Mouse (Mus musculus): Measurements from ENCODE around the gene Ppan. TPM values are rescaled to one million over a fixed set of nuclear protein-coding genes. Genes with fewer than 3 reads are reported as not detected.

The Ppan gene
- polyA plus RNA-seq, 2 experiments = 82.7 to 147 TPM

- no peaks in the 10 kb centered on the region for H3K27me3 ChIP-seq (ENCODE audit: control insufficient read depth, insufficient read depth, low read length)
- H3K4me3 ChIP-seq (replicated peaks; ENCODE audit: low read length) = no peak overlapping the region
- no peak overlapping the region for H3K4me2 ChIP-seq (replicated peaks; ENCODE audit: low read depth, low read length, severe bottlenecking)
- H3K27ac ChIP-seq (replicated peaks; ENCODE audit: low read depth, low read length) = no peak overlapping the region
- no peak for TF ChIP-seq POLR2A (IDR thresholded peaks at IDR 0.05; ENCODE audit: borderline replicate concordance, extremely low read depth, insufficient read depth, insufficient read length)
- H3K9me3 ChIP-seq (ENCODE audit: control insufficient read depth, low read length) = no peaks in the 10 kb centered on the region
- ATAC-seq (ENCODE audit: low FRiP score, low read depth) (no peak), DNase-seq (ENCODE audit: low spot score) (no peak)
- no peak overlapping the region for H3K9ac ChIP-seq (ENCODE audit: low read depth, low read length, severe bottlenecking)
- H3K4me1 ChIP-seq (ENCODE audit: control insufficient read depth, insufficient read depth, low read length) = no peaks in the 10 kb centered on the region
- H3K36me3 ChIP-seq (ENCODE audit: control insufficient read depth, insufficient read depth, low read length) = no peaks in the 10 kb centered on the region
- 60% methylated on average over 23 of the region's 23 CpGs for WGBS
These were observed 12.8 kb upstream of the Ppan start for GRCm38 (mm10) chr9:20875021-20875790.

GRCm38 (mm10) chr9:20876318-20877117, 11.5 kb upstream of the Ppan start:
- no peak overlapping the region for H3K4me3 ChIP-seq (replicated peaks; ENCODE audit: low read length)

GRCm38 (mm10) chr9:20877118-20878040, 10.6 kb upstream of the Ppan start:
- H3K27ac ChIP-seq (replicated peaks; ENCODE audit: low read depth, low read length) = 0 out of 2 replicates have a peak overlapping the region, but pooled peaks have one; percentile 88
- ATAC-seq (ENCODE audit: low FRiP score, low read depth) (no peak; the same call in 1 of the 2 replicates), DNase-seq (ENCODE audit: low spot score) (no peak)
- TF ChIP-seq POLR2A (IDR thresholded peaks at IDR 0.05; ENCODE audit: borderline replicate concordance, extremely low read depth, insufficient read depth, insufficient read length) = no peak; the same call in 1 of the 2 replicates
- no peaks in the 10 kb centered on the region for H3K9me3 ChIP-seq (ENCODE audit: control insufficient read depth, low read length)
- WGBS = 36% methylated on average over 14 of the region's 14 CpGs
- H3K36me3 ChIP-seq (ENCODE audit: control insufficient read depth, insufficient read depth, low read length) = no peaks in the 10 kb centered on the region
- no peaks in the 10 kb centered on the region for H3K4me1 ChIP-seq (ENCODE audit: control insufficient read depth, insufficient read depth, low read length)
- peak overlapping the region; percentile 29; the same call in 1 of the 2 replicates for H3K9ac ChIP-seq (ENCODE audit: low read depth, low read length, severe bottlenecking)
- H3K4me3 ChIP-seq (replicated peaks; ENCODE audit: low read length) = peak overlapping the region; percentile 45
- H3K27me3 ChIP-seq (ENCODE audit: control insufficient read depth, insufficient read depth, low read length) = no peaks in the 10 kb centered on the region
- peak overlapping the region; percentile 84 for H3K4me2 ChIP-seq (replicated peaks; ENCODE audit: low read depth, low read length, severe bottlenecking)

More at GRCm38 (mm10) chr9:20876318-20877117, 11.5 kb upstream of the Ppan start:
- Histone ChIP-seq H3K27ac (replicated peaks; ENCODE audit: low read depth, low read length) (no peak overlapping the region), H3K27me3 (ENCODE audit: control insufficient read depth, insufficient read depth, low read length) (no peaks in the 10 kb centered on the region), H3K4me1 (ENCODE audit: control insufficient read depth, insufficient read depth, low read length) (no peaks in the 10 kb centered on the region), H3K36me3 (ENCODE audit: control insufficient read depth, insufficient read depth, low read length) (no peaks in the 10 kb centered on the region), H3K9me3 (ENCODE audit: control insufficient read depth, low read length) (no peaks in the 10 kb centered on the region), H3K9ac (ENCODE audit: low read depth, low read length, severe bottlenecking) (no peak overlapping the region), H3K4me2 (replicated peaks; ENCODE audit: low read depth, low read length, severe bottlenecking) (no peak overlapping the region)
- 62% methylated on average over 9 of the region's 9 CpGs for WGBS
- no peak for TF ChIP-seq POLR2A (IDR thresholded peaks at IDR 0.05; ENCODE audit: borderline replicate concordance, extremely low read depth, insufficient read depth, insufficient read length)
- DNase-seq (ENCODE audit: low spot score) (no peak), ATAC-seq (ENCODE audit: low FRiP score, low read depth) (no peak)

- ATAC-seq (ENCODE audit: low FRiP score, low read depth) (peak; percentile 95), DNase-seq (ENCODE audit: low spot score) (peak; percentile 98)
- Histone ChIP-seq H3K4me3 (replicated peaks; ENCODE audit: low read length) (peak overlapping the region; percentile 45), H3K9me3 (ENCODE audit: control insufficient read depth, low read length) (no peaks in the 10 kb centered on the region), H3K27me3 (ENCODE audit: control insufficient read depth, insufficient read depth, low read length) (no peaks in the 10 kb centered on the region), H3K27ac (replicated peaks; ENCODE audit: low read depth, low read length) (peak overlapping the region; percentile 88), H3K36me3 (ENCODE audit: control insufficient read depth, insufficient read depth, low read length) (no peaks in the 10 kb centered on the region), H3K9ac (ENCODE audit: low read depth, low read length, severe bottlenecking) (peak overlapping the region; percentile 64), H3K4me2 (replicated peaks; ENCODE audit: low read depth, low read length, severe bottlenecking) (peak overlapping the region; percentile 84), H3K4me1 (ENCODE audit: control insufficient read depth, insufficient read depth, low read length) (no peaks in the 10 kb centered on the region)
- peak; percentile 98 for TF ChIP-seq POLR2A (IDR thresholded peaks at IDR 0.05; ENCODE audit: borderline replicate concordance, extremely low read depth, insufficient read depth, insufficient read length)
- WGBS = 2% methylated on average over 58 of the region's 69 CpGs
These were observed 9.8 kb upstream of the Ppan start for GRCm38 (mm10) chr9:20878041-20878709.
